Mouse (Mus musculus): ENCODE results near the gene Gpr15. TPM values are rescaled to one million over a fixed set of nuclear protein-coding genes. Genes with fewer than 3 reads are reported as not detected.

Gene Gpr15
- polyA plus RNA-seq, 1 experiment from 2014 or later: not detected

- peak within 1 kb of the TSS; percentile 72 for H3K27ac ChIP-seq (ENCODE audit: low read depth, low read length)
- whole genome bisulfite sequencing: 2% methylated on average over 30 of the region's 35 CpGs
- no peaks in the 10 kb centered on the region for H3K4me1 ChIP-seq (ENCODE audit: control insufficient read depth, insufficient read depth, low read length)
- peak; percentile 100 for ATAC-seq (ENCODE audit: low FRiP score, low TSS enrichment)
- H3K36me3 ChIP-seq (ENCODE audit: control insufficient read depth, insufficient read depth, low read length): peaks cover 26% of the 10 kb centered on the region
- H3K9me3 ChIP-seq (ENCODE audit: control insufficient read depth, low read length): no peaks in the 10 kb centered on the region
- no peaks in the 10 kb centered on the region for H3K27me3 ChIP-seq (ENCODE audit: control insufficient read depth, insufficient read depth, low read length)
- H3K4me2 ChIP-seq (replicated peaks; ENCODE audit: low read depth, low read length): peak within 1 kb of the TSS; percentile 50
- H3K9ac ChIP-seq (ENCODE audit: low read depth, low read length): peak within 1 kb of the TSS; percentile 62
- peak within 1 kb of the TSS; percentile 47 for H3K4me3 ChIP-seq (ENCODE audit: low read length)
These were observed 8.7 kb upstream of the Gpr15 start, which contains the start of gene Cldnd1 for GRCm38 (mm10) chr16:58727477-58728131. Gene Cldnd1 (plus strand): TSS chr16:58727910.

DNA sequence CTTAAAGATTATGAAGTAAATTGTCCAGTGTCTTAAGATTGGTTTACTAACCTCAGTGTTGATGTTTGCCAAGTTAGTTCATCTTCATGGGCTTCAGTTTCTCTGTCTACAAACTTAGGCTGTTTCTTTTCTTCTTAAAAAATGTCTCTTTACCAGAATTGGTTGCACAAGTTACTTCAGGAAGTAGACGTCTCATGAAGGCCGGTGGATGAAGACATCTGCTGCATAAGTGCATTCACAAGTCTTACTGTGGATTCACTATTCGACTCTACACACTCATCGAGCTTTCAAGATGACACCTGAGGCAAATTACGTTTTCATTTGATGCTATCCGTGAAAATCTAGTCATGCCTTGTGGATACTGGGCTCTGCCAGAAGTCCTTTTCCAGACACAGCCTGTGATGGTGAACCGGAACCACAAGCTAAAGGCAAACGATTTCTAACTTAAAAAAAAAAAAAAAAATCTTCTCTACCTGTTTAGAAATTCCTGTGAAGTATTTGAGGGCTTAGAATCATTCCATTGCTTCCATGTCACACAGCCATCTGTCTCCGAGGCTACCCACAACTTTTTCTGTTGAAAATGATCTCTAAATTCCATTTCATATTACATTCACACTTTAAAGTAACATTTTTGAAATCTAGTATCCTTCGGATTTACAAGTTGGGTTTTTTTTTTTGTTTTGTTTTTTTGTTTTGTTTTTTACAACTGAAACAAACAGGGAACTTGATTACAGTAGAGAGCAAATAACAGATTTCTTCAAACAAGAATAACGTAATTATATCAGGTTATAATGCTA, 8.0 kb upstream of the Gpr15 start:
- H3K27ac ChIP-seq (ENCODE audit: low read depth, low read length): no peak overlapping the region
- H3K4me1 ChIP-seq (ENCODE audit: control insufficient read depth, insufficient read depth, low read length): no peaks in the 10 kb centered on the region
- H3K4me2 ChIP-seq (replicated peaks; ENCODE audit: low read depth, low read length): peak overlapping the region; percentile 42
- H3K9ac ChIP-seq (ENCODE audit: low read depth, low read length): no peak overlapping the region
- no peak for ATAC-seq (ENCODE audit: low FRiP score, low TSS enrichment)
- no peaks in the 10 kb centered on the region for H3K27me3 ChIP-seq (ENCODE audit: control insufficient read depth, insufficient read depth, low read length)
- WGBS: 77% methylated on average over 11 of the region's 11 CpGs
- H3K4me3 ChIP-seq (ENCODE audit: low read length): peak overlapping the region; percentile 47; the same call in 1 of the 2 replicates
- no peaks in the 10 kb centered on the region for H3K9me3 ChIP-seq (ENCODE audit: control insufficient read depth, low read length)
- peaks cover 18% of the 10 kb centered on the region for H3K36me3 ChIP-seq (ENCODE audit: control insufficient read depth, insufficient read depth, low read length)

GRCm38 (mm10) chr16:58722292-58722691, 3.4 kb upstream of the Gpr15 start:
- 90% methylated on average over 2 of the region's 2 CpGs for WGBS
- no peak overlapping the region for H3K9ac ChIP-seq (ENCODE audit: low read depth, low read length)
- H3K36me3 ChIP-seq (ENCODE audit: control insufficient read depth, insufficient read depth, low read length): no peaks in the 10 kb centered on the region
- H3K27me3 ChIP-seq (ENCODE audit: control insufficient read depth, insufficient read depth, low read length): no peaks in the 10 kb centered on the region
- no peak overlapping the region for H3K4me2 ChIP-seq (replicated peaks; ENCODE audit: low read depth, low read length)
- no peaks in the 10 kb centered on the region for H3K4me1 ChIP-seq (ENCODE audit: control insufficient read depth, insufficient read depth, low read length)
- H3K27ac ChIP-seq (ENCODE audit: low read depth, low read length): no peak overlapping the region
- no peak overlapping the region for H3K4me3 ChIP-seq (ENCODE audit: low read length)
- H3K9me3 ChIP-seq (ENCODE audit: control insufficient read depth, low read length): no peaks in the 10 kb centered on the region
- no peak for ATAC-seq (ENCODE audit: low FRiP score, low TSS enrichment)

DNA sequence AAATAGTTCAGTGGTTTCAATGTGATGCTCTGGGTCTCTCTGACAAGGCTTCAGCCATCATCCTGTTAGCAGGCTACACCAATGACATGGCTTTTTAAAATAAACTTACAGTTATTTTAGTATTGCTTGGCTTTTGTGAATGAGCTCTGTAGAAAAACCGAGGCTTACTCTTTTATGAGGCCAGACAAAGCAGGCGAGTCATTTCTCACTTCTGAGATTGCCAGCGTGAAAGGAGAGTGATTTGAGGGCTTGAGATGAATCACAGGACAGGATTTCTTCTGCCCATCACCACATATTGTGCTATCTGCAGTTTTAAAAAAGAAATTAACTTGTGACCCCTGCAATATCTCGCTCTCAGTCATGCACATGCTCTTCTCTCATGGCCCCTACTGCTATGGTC, 3.9 kb downstream of the Gpr15 start:
- Histone ChIP-seq H3K36me3 (ENCODE audit: control insufficient read depth, insufficient read depth, low read length) (no peaks in the 10 kb centered on the region), H3K27ac (ENCODE audit: low read depth, low read length) (no peak overlapping the region), H3K4me3 (ENCODE audit: low read length) (no peak overlapping the region), H3K9ac (ENCODE audit: low read depth, low read length) (no peak overlapping the region), H3K27me3 (ENCODE audit: control insufficient read depth, insufficient read depth, low read length) (no peaks in the 10 kb centered on the region), H3K9me3 (ENCODE audit: control insufficient read depth, low read length) (no peaks in the 10 kb centered on the region), H3K4me2 (replicated peaks; ENCODE audit: low read depth, low read length) (no peak overlapping the region), H3K4me1 (ENCODE audit: control insufficient read depth, insufficient read depth, low read length) (no peaks in the 10 kb centered on the region)
- no peak for ATAC-seq (ENCODE audit: low FRiP score, low TSS enrichment)
- 71% methylated on average over 4 of the region's 4 CpGs for WGBS

DNA sequence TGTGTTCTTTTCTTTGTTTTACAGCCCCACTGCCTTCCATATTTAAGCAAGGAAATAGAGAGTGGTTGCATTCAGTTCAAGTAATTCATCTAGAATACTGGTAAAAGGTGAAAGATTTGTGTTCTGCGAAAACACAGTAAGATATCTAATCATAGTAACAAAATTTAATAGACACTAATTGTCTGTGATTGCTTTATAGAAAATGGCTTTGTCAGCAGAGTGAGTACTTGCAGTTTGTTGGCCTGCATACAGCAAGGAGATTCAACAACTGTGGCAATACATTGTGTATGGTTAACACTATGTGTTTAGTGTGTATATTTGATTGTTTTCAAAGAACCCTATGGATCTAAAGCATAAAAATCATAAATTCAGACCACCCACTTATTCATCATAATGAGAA, 5.7 kb downstream of the Gpr15 start:
- Histone ChIP-seq H3K4me2 (replicated peaks; ENCODE audit: low read depth, low read length) (no peak overlapping the region), H3K27ac (ENCODE audit: low read depth, low read length) (no peak overlapping the region), H3K4me3 (ENCODE audit: low read length) (no peak overlapping the region), H3K9me3 (ENCODE audit: control insufficient read depth, low read length) (no peaks in the 10 kb centered on the region), H3K36me3 (ENCODE audit: control insufficient read depth, insufficient read depth, low read length) (no peaks in the 10 kb centered on the region), H3K4me1 (ENCODE audit: control insufficient read depth, insufficient read depth, low read length) (no peaks in the 10 kb centered on the region), H3K9ac (ENCODE audit: low read depth, low read length) (no peak overlapping the region), H3K27me3 (ENCODE audit: control insufficient read depth, insufficient read depth, low read length) (no peaks in the 10 kb centered on the region)
- ATAC-seq (ENCODE audit: low FRiP score, low TSS enrichment): no peak
- 89% methylated on average over 1 of the region's 1 CpGs for WGBS

- 78% methylated on average over 8 of the region's 8 CpGs for WGBS
- no peak for ATAC-seq (ENCODE audit: low FRiP score, low TSS enrichment)
- Histone ChIP-seq H3K4me1 (ENCODE audit: control insufficient read depth, insufficient read depth, low read length) (no peaks in the 10 kb centered on the region), H3K27me3 (ENCODE audit: control insufficient read depth, insufficient read depth, low read length) (no peaks in the 10 kb centered on the region), H3K36me3 (ENCODE audit: control insufficient read depth, insufficient read depth, low read length) (no peaks in the 10 kb centered on the region), H3K9me3 (ENCODE audit: control insufficient read depth, low read length) (no peaks in the 10 kb centered on the region), H3K4me3 (ENCODE audit: low read length) (no peak overlapping the region), H3K27ac (ENCODE audit: low read depth, low read length) (no peak overlapping the region), H3K9ac (ENCODE audit: low read depth, low read length) (no peak overlapping the region), H3K4me2 (replicated peaks; ENCODE audit: low read depth, low read length) (no peak overlapping the region)
These were observed 6.6 kb downstream of the Gpr15 start for GRCm38 (mm10) chr16:58712221-58712620.

DNA sequence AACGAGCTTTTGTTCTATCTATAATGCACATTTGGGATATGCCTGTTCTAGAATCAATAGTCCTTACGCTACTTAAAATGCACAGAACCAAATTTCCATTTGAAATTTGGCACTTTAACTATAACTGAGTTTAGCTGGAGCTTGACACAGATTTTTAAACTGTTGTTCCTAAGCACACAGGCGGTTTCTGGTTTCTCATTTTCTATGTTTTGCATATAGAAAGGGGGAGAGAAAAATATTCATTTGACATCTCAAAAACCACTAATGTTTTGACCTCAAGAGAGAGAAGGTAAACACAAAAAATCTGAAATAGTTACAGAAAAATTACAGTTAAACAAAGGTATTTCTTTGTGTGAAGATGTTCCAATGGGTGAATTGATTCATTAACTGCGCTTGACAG, 9.3 kb downstream of the Gpr15 start:
- Histone ChIP-seq H3K4me3 (ENCODE audit: low read length) (no peak overlapping the region), H3K9me3 (ENCODE audit: control insufficient read depth, low read length) (no peaks in the 10 kb centered on the region), H3K27ac (ENCODE audit: low read depth, low read length) (no peak overlapping the region), H3K9ac (ENCODE audit: low read depth, low read length) (no peak overlapping the region), H3K4me1 (ENCODE audit: control insufficient read depth, insufficient read depth, low read length) (no peaks in the 10 kb centered on the region), H3K27me3 (ENCODE audit: control insufficient read depth, insufficient read depth, low read length) (no peaks in the 10 kb centered on the region), H3K36me3 (ENCODE audit: control insufficient read depth, insufficient read depth, low read length) (no peaks in the 10 kb centered on the region), H3K4me2 (replicated peaks; ENCODE audit: low read depth, low read length) (no peak overlapping the region)
- WGBS: 77% methylated on average over 4 of the region's 4 CpGs
- ATAC-seq (ENCODE audit: low FRiP score, low TSS enrichment): no peak

GRCm38 (mm10) chr16:58708601-58709475, 10.0 kb downstream of the Gpr15 start:
- WGBS: 80% methylated on average over 3 of the region's 3 CpGs
- Histone ChIP-seq H3K9me3 (ENCODE audit: control insufficient read depth, low read length) (no peaks in the 10 kb centered on the region), H3K27me3 (ENCODE audit: control insufficient read depth, insufficient read depth, low read length) (no peaks in the 10 kb centered on the region), H3K36me3 (ENCODE audit: control insufficient read depth, insufficient read depth, low read length) (no peaks in the 10 kb centered on the region), H3K27ac (ENCODE audit: low read depth, low read length) (no peak overlapping the region), H3K4me2 (replicated peaks; ENCODE audit: low read depth, low read length) (no peak overlapping the region), H3K9ac (ENCODE audit: low read depth, low read length) (no peak overlapping the region), H3K4me3 (ENCODE audit: low read length) (no peak overlapping the region), H3K4me1 (ENCODE audit: control insufficient read depth, insufficient read depth, low read length) (no peaks in the 10 kb centered on the region)
- ATAC-seq (ENCODE audit: low FRiP score, low TSS enrichment): no peak
